In genomic region chr8:122772431-122773060, GRCm38 (mm10) we compare ENCODE assay signal across 18 mouse cellular contexts. TPM values are rescaled to one million over a fixed set of nuclear protein-coding genes. Genes with fewer than 3 reads are reported as not detected.
DNase-seq lines count a peak whose midpoint lies in the region; ATAC-seq lines count a peak whose summit lies in the region.
"Had no signal": no experiment of that assay in that cellular context is flagged by ENCODE, and none has a peak within 500 bp of the region (broad histone marks: within the 10 kb centered on the region; RNA-seq: fewer than 3 reads in every experiment).

No protein-coding gene starts in this region.

- DNase-seq in spleen, postnatal 36 days (ENCODE audit: low spot score in 2 of 2) = peak; percentile 19 to 29
- no peak for DNase-seq in spleen, postnatal 14 days (ENCODE audit: low spot score in 2 of 2)
- peak; percentile 11 for DNase-seq in induced T-regulatory cell, adult 2 months (ENCODE audit: low read depth)
- peak; percentile 57 to 68 for DNase-seq in thymus, postnatal 10 days (ENCODE audit: low spot score in 2 of 2)
- DNase-seq in kidney, postnatal 4 days = no peak
- DNase-seq in lung, postnatal 14 days = no peak
- DNase-seq: adrenal gland, adult 2 months; cerebellum, adult 18-20 months; cerebellum, postnatal 25 days; gastrocnemius, postnatal 14 days; heart, adult 11 months; kidney, adult 11 months; left cerebral cortex, postnatal 4 days; right cerebral cortex, adult 18-20 months; right cerebral cortex, postnatal 4 days had no signal

- ATAC-seq in megakaryocyte progenitor cell, adult 5-6 weeks (replicated peaks; ENCODE audit: poor library complexity) = no peak
- ATAC-seq: hindbrain, embryonic 16.5 days; Patski had no signal

RNA-seq across cellular contexts. Expression of gene Acsf3, which starts 2.7 kb away (rescaled TPM):
- 4.5 and 5.5 TPM in 2 replicates for total RNA-seq in megakaryocyte progenitor cell, adult 5-6 weeks (2015)
- 5.7 and 6.6 TPM in 2 replicates for total RNA-seq in megakaryocyte progenitor cell, adult 5-6 weeks (2017)

Comparison
In these comparisons a context has a peak if more than half of its experiments do, and no peak if none do; other contexts are left out.
1. DNase-seq: peak in spleen, postnatal 36 days (2 of 2), induced T-regulatory cell, adult 2 months (single experiment) and thymus, postnatal 10 days (2 of 2); none in spleen, postnatal 14 days (0 of 2), kidney, postnatal 4 days (0 of 2) and lung, postnatal 14 days (single experiment).